Mouse (Mus musculus): Measurements from ENCODE around the gene Ubash3a.

- no peak for TF ChIP-seq POLR2A (IDR thresholded peaks at IDR 0.05; ENCODE audit: control insufficient read depth, low read depth, low read length)
- TF ChIP-seq CTCF (IDR thresholded peaks at IDR 0.05; ENCODE audit: control insufficient read depth, insufficient read depth, insufficient replicate concordance, low read depth, low read length), result no peak
Measured at GRCm38 (mm10) chr17:31280269-31280668, 72.6 kb downstream of the Ubash3a start.

All from testis, adult 2 months (tissue).